Comparison of ENCODE assay signal across 8 mouse cellular contexts in genomic region chr1:137928522-137928921, GRCm38 (mm10).
A peak's percentile ranks its signal among the peaks of the same experiment; 100 is the strongest.
DNase-seq lines count a peak whose midpoint lies in the region; TF ChIP-seq lines count a peak whose summit lies in the region.

No protein-coding gene starts in this region.

- TF ChIP-seq CTCF in gastrocnemius, adult 2 months (IDR thresholded peaks at IDR 0.05): no peak

- intact Hi-C loops in gastrocnemius, adult 2 months (cut with DNase I): no loop called here
- intact Hi-C loops in left cerebral cortex, postnatal 36 days (cut with DNase I): no loop called here

- peak overlapping the region; percentile 61 for H3K4me3 ChIP-seq in gastrocnemius, adult 2 months

- peak overlapping the region; percentile 38 for H3K27ac ChIP-seq in gastrocnemius, adult 2 months

- peak; percentile 43 for DNase-seq in adrenal gland, postnatal 25 days
- DNase-seq in cerebellum, adult 9-10 months: peak; percentile 94
- peak; percentile 65 for DNase-seq in gastrocnemius, adult 2 months
- DNase-seq in kidney, adult 8-10 months: peak; percentile 7 to 16
- DNase-seq in neural tube, embryonic 10.5 days (ENCODE audit: extremely low spot score, low spot score): peak; percentile 69
- no peak for DNase-seq in thymus, postnatal 36 days
- DNase-seq in left cerebral cortex, postnatal 36 days (ENCODE audit: low spot score in 2 of 2): no peak
- DNase-seq in frontal cortex, postnatal 14 days (ENCODE audit: low spot score in 2 of 2): no peak

Comparison
In these comparisons a context has a peak if more than half of its experiments do, and no peak if none do; other contexts are left out.
1. DNase-seq: peak in adrenal gland, postnatal 25 days (single experiment), cerebellum, adult 9-10 months (single experiment), gastrocnemius, adult 2 months (single experiment), kidney, adult 8-10 months (2 of 2) and neural tube, embryonic 10.5 days (single experiment); none in thymus, postnatal 36 days (0 of 2), left cerebral cortex, postnatal 36 days (0 of 2) and frontal cortex, postnatal 14 days (0 of 2).